Mouse (Mus musculus) forebrain, embryonic 16.5 days (tissue): ENCODE results near the gene Wfdc15a. TPM values are rescaled to one million over a fixed set of nuclear protein-coding genes. Genes with fewer than 3 reads are reported as not detected.

Experiments used
- polyA plus RNA-seq: library from polyadenylated mRNA; unstranded; fragments of >200 nt; fragmentation: Nextera tagmentation; extraction: Ambion mirVana; gene quantifications from 2 replicates; pipeline ENCODE4 v1.2.1, GENCODE M21; 2015

Gene Wfdc15a
- polyA plus RNA-seq, 1 experiment from 2014 or later, result not detected

Other genes with a start within 250 kb of the Wfdc15a start
- gene Ywhab, start 205.2 kb downstream of the Wfdc15a start, polyA plus RNA-seq, result 453 and 463 TPM in 2 replicates
- gene Pabpc1l, start 174.7 kb downstream of the Wfdc15a start, polyA plus RNA-seq, result 2.3 and 3.7 TPM in 2 replicates
- gene Stk4, start 129.8 kb downstream of the Wfdc15a start, polyA plus RNA-seq, result 31.3 and 34.7 TPM in 2 replicates
- 58.4 and 61.0 TPM in 2 replicates for gene Tomm34, start 129.0 kb downstream of the Wfdc15a start, polyA plus RNA-seq
- 1.1 and 1.3 TPM in 2 replicates for gene Kcns1, start 29.0 kb downstream of the Wfdc15a start, polyA plus RNA-seq
- gene Wfdc5, start 17.4 kb downstream of the Wfdc15a start, polyA plus RNA-seq, result not detected in 2 replicates
- gene Wfdc12, start 9.5 kb downstream of the Wfdc15a start, polyA plus RNA-seq, result not detected in 2 replicates
- not detected in 2 replicates for gene Wfdc15b, start 21.5 kb upstream of the Wfdc15a start, polyA plus RNA-seq
- not detected in 2 replicates for gene Svs2, start 38.3 kb upstream of the Wfdc15a start, polyA plus RNA-seq
- gene Svs3b, start 56.5 kb upstream of the Wfdc15a start, polyA plus RNA-seq, result not detected in 2 replicates
- gene Svs4, start 78.3 kb upstream of the Wfdc15a start, polyA plus RNA-seq, result not detected in 2 replicates
- not detected in 2 replicates for gene Svs3a, start 89.1 kb upstream of the Wfdc15a start, polyA plus RNA-seq
- not detected in 2 replicates for gene Svs6, start 116.6 kb upstream of the Wfdc15a start, polyA plus RNA-seq
- not detected in 2 replicates for gene Svs5, start 132.6 kb upstream of the Wfdc15a start, polyA plus RNA-seq
- not detected in 2 replicates for gene Slpi, start 189.0 kb upstream of the Wfdc15a start, polyA plus RNA-seq
- gene Rbpjl, start 203.0 kb upstream of the Wfdc15a start, polyA plus RNA-seq, result 0.10 and 0.11 TPM in 2 replicates
- gene Matn4, start 205.0 kb upstream of the Wfdc15a start, polyA plus RNA-seq, result 2.0 and 3.1 TPM in 2 replicates
- 5.1 and 8.2 TPM in 2 replicates for gene Sdc4, start 243.8 kb upstream of the Wfdc15a start, polyA plus RNA-seq